Mouse (Mus musculus) mouse embryonic stem cell (cell line): ENCODE results near the gene Ube3c.
"Not testable (repeated sequence)": the region's sequence is repeated elsewhere in the genome, so short reads cannot be mapped to it uniquely, and the experiment has no call there.

Experiments
- in situ Hi-C, 2 experiments: fragments of 300-500 bp; cut with MboI; formaldehyde crosslinking; loops; 1 replicate in 1 of 2; 3 replicates in 1 of 2; pipeline ENCODE4 v1.14.3; 2019 to 2020; ENCODE audit warnings: low sequenced_read_pairs in 2 of 2, low pct_unique_long_range_greater_than_20kb in 1 of 2, mixed read lengths in 1 of 2; ENCODE audit not compliant: unreplicated experiment in 1 of 2

The Ube3c gene

GRCm38 (mm10) chr5:29657590-29658339, 88.7 kb downstream of the Ube3c start:
- in situ Hi-C loops = no loop called here

GRCm38 (mm10) chr5:29661246-29661645, 92.2 kb downstream of the Ube3c start:
- in situ Hi-C loops = not testable (repeated sequence)

GRCm38 (mm10) chr5:29665391-29665790, 96.3 kb downstream of the Ube3c start:
- in situ Hi-C loops = no loop called here

GRCm38 (mm10) chr5:29672551-29672950, 103.5 kb downstream of the Ube3c start:
- in situ Hi-C loops = no loop called here

- in situ Hi-C loops = no loop called here
Observed at GRCm38 (mm10) chr5:29674305-29674704, 105.3 kb downstream of the Ube3c start.

- in situ Hi-C loops = no loop called here
Observed at GRCm38 (mm10) chr5:29676445-29676844, 107.4 kb downstream of the Ube3c start.

- in situ Hi-C loops = loop anchor here in 1 of 2 experiments (5.0 to 10.0 kb wide), 3 partner anchors 123 to 300 kb away; no protein-coding TSS in a partner anchor
Observed at GRCm38 (mm10) chr5:29685085-29685484, 116.0 kb downstream of the Ube3c start.

- in situ Hi-C loops = loop anchor here in 1 of 2 experiments (5.0 to 10.0 kb wide), 3 partner anchors 125 to 303 kb away; no protein-coding TSS in a partner anchor
Observed at GRCm38 (mm10) chr5:29687671-29688070, 118.6 kb downstream of the Ube3c start.

GRCm38 (mm10) chr5:29688352-29688751, 119.3 kb downstream of the Ube3c start:
- in situ Hi-C loops = loop anchor here in 1 of 2 experiments (5.0 to 10.0 kb wide), 3 partner anchors 126 to 304 kb away; no protein-coding TSS in a partner anchor

GRCm38 (mm10) chr5:29698493-29698892, 129.5 kb downstream of the Ube3c start:
- in situ Hi-C loops = no loop called here

- in situ Hi-C loops = no loop called here
Observed at GRCm38 (mm10) chr5:29699520-29700202, 130.6 kb downstream of the Ube3c start.

- in situ Hi-C loops = no loop called here
Observed at GRCm38 (mm10) chr5:29707241-29707640, 138.2 kb downstream of the Ube3c start.

- in situ Hi-C loops = no loop called here
Observed at GRCm38 (mm10) chr5:29708258-29708657, 139.2 kb downstream of the Ube3c start.

- in situ Hi-C loops = no loop called here
Observed at GRCm38 (mm10) chr5:29711631-29712030, 142.6 kb downstream of the Ube3c start.

- in situ Hi-C loops = no loop called here
Observed at GRCm38 (mm10) chr5:29712906-29713305, 143.9 kb downstream of the Ube3c start.

GRCm38 (mm10) chr5:29721159-29721558, 152.1 kb downstream of the Ube3c start:
- in situ Hi-C loops = no loop called here

GRCm38 (mm10) chr5:29725369-29725768, 156.3 kb downstream of the Ube3c start:
- in situ Hi-C loops = no loop called here
